Mouse (Mus musculus): Measurements from ENCODE around the gene Nrcam.
"Not testable (repeated sequence)": the region's sequence is repeated elsewhere in the genome, so short reads cannot be mapped to it uniquely, and the experiment has no call there.

Gene Nrcam

GRCm38 (mm10) chr12:44328381-44329315, at the start of gene Nrcam:
TSS of gene Nrcam (plus strand) at chr12:44328885.
- peak; percentile 88 to 89 for DNase-seq

- DNase-seq = not testable (repeated sequence)
These were observed 48.5 kb upstream of the Nrcam start for GRCm38 (mm10) chr12:44280147-44280546.

- no peak for DNase-seq
These were observed 47.2 kb upstream of the Nrcam start for GRCm38 (mm10) chr12:44281534-44281933.

GRCm38 (mm10) chr12:44283378-44283777, 45.3 kb upstream of the Nrcam start:
- no peak for DNase-seq

GRCm38 (mm10) chr12:44286992-44287391, 41.7 kb upstream of the Nrcam start:
- no peak for DNase-seq

- DNase-seq = peak; percentile 60 to 85
These were observed 36.4 kb upstream of the Nrcam start for GRCm38 (mm10) chr12:44292281-44292680.

GRCm38 (mm10) chr12:44300793-44301192, 27.9 kb upstream of the Nrcam start:
- DNase-seq = no peak

- no peak for DNase-seq
These were observed 24.7 kb upstream of the Nrcam start for GRCm38 (mm10) chr12:44304012-44304411.

- DNase-seq = no peak
These were observed 23.8 kb upstream of the Nrcam start for GRCm38 (mm10) chr12:44304869-44305268.

- DNase-seq = no peak
These were observed 20.5 kb upstream of the Nrcam start for GRCm38 (mm10) chr12:44308221-44308620.

GRCm38 (mm10) chr12:44315212-44315611, 13.5 kb upstream of the Nrcam start:
- DNase-seq = no peak

- DNase-seq = no peak
These were observed 3.6 kb upstream of the Nrcam start for GRCm38 (mm10) chr12:44325091-44325490.

- DNase-seq = peak; percentile 47 to 70
These were observed 1.2 kb upstream of the Nrcam start for GRCm38 (mm10) chr12:44327452-44327851.

- peak; percentile 76 to 82 for DNase-seq
These were observed 881 bp downstream of the Nrcam start for GRCm38 (mm10) chr12:44329316-44330215.

- DNase-seq = peak; percentile 36 to 40
These were observed 1.6 kb downstream of the Nrcam start for GRCm38 (mm10) chr12:44330216-44330719.

- no peak for DNase-seq
These were observed 8.5 kb downstream of the Nrcam start for GRCm38 (mm10) chr12:44337136-44337640.

- peak; percentile 27 to 41 for DNase-seq
These were observed 9.5 kb downstream of the Nrcam start for GRCm38 (mm10) chr12:44338195-44338622.

GRCm38 (mm10) chr12:44344075-44344474, 15.4 kb downstream of the Nrcam start:
- DNase-seq = no peak

- DNase-seq = no peak
These were observed 16.6 kb downstream of the Nrcam start for GRCm38 (mm10) chr12:44345251-44345650.

- DNase-seq = no peak
These were observed 17.5 kb downstream of the Nrcam start for GRCm38 (mm10) chr12:44346143-44346542.

GRCm38 (mm10) chr12:44355116-44355515, 26.4 kb downstream of the Nrcam start:
- no peak for DNase-seq

- no peak for DNase-seq
These were observed 28.8 kb downstream of the Nrcam start for GRCm38 (mm10) chr12:44357460-44357859.

- DNase-seq = no peak
These were observed 29.2 kb downstream of the Nrcam start for GRCm38 (mm10) chr12:44357881-44358280.

Data from cerebellum, postnatal 25 days (tissue).